Mouse (Mus musculus): Measurements from ENCODE around the gene Ormdl2. TPM values are rescaled to one million over a fixed set of nuclear protein-coding genes. Genes with fewer than 3 reads are reported as not detected.

The Ormdl2 gene
- total RNA-seq (2014; rRNA removed; ENCODE audit: low replicate concordance) (27.6 and 32.1 TPM in 2 replicates), polyA plus RNA-seq (2015; fragmentation: Nextera tagmentation; extraction: Ambion mirVana) (20.2 and 26.7 TPM in 2 replicates)

DNA sequence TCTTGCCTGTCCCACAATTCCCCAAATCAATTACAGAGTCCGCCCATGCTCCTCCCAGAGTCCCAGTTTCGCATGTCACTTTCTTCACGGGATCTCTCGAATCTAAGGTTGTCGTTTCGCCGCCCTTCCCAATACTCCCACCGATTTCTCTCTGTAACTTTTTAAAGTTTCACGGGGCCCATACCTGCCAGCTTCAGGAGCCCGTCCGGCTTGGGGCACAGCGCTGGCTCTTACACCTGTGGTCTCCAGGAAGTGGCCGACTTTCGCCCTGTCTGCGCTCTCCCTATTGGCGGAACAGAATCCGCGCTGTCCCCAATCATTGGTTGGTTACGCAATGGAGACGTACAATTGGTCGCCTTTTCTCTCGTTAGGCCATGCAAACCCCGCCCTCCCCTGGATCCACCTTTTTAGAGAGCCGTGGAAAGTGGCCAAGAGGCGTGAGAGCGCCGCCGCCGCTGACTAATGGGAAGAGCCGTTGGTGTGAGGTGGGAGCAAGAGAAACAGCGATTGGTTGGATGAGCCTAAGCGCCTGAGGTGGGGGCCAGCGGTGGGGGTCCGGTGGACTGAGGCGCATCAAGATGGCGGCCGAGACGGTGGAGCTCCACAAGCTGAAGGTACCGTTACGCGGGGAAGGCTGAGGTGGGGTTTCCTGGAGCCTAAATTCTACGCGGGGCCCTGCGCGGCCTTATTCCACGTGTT, at the start of gene Ormdl2:
Gene Ormdl2, minus strand, starts transcription at position 288 of the 699 bp plus-strand sequence.
- DNase-seq (ENCODE audit: low spot score) (peak; percentile 100), ATAC-seq (ENCODE audit: insufficient read depth, low read depth) (peak; percentile 99)
- Histone ChIP-seq H3K4me2 (ENCODE audit: low read depth, low read length) (peak within 1 kb of the TSS; percentile 69), H3K9ac (replicated peaks; ENCODE audit: low read depth, low read length) (peak within 1 kb of the TSS; percentile 76), H3K9me3 (replicated peaks; ENCODE audit: control insufficient read depth, low read length) (no peaks in the 10 kb centered on the region), H3K4me3 (ENCODE audit: low read depth, low read length) (peak within 1 kb of the TSS; percentile 83), H3K27me3 (ENCODE audit: control insufficient read depth, insufficient read depth, low read length) (no peaks in the 10 kb centered on the region), H3K27ac (ENCODE audit: low read depth) (peak within 1 kb of the TSS; percentile 59; the same call in 1 of the 2 replicates), H3K4me1 (ENCODE audit: control insufficient read depth, insufficient read depth) (peaks cover 10% of the 10 kb centered on the region), H3K36me3 (replicated peaks; ENCODE audit: control insufficient read depth, insufficient read depth, low read length) (peaks cover 35% of the 10 kb centered on the region)
- 0% methylated on average over 46 of the region's 46 CpGs for WGBS
- TF ChIP-seq CTCF (IDR thresholded peaks at IDR 0.05; ENCODE audit: low read depth) (no peak), EP300 (IDR thresholded peaks at IDR 0.05; ENCODE audit: low read depth) (peak; percentile 99)

DNA sequence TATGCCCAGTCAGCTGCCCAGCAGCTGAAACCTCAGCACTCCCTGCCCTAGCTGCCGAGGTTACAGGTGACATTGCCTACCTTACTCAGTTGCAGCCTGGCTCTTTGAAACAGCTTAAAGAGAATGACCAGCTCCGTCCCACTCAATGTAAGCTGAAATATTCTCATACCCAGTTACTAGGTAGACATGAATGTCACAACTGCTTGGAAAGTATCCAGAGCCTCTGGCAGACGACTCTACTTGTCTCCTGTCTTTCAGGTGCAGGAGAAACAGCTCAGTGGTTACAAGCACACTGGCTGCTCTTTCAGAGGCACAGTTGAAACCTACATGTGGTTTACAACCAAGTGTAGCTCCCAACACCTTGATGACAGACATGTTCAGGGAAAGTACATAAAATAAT, 48.9 kb upstream of the Ormdl2 start:
- no peaks in the 10 kb centered on the region for H3K27me3 ChIP-seq (ENCODE audit: control insufficient read depth, insufficient read depth, low read length)
- no peak overlapping the region for H3K4me2 ChIP-seq (ENCODE audit: low read depth, low read length)
- DNase-seq (ENCODE audit: low spot score) (no peak), ATAC-seq (ENCODE audit: insufficient read depth, low read depth) (no peak)
- H3K9me3 ChIP-seq (replicated peaks; ENCODE audit: control insufficient read depth, low read length), result no peaks in the 10 kb centered on the region
- H3K27ac ChIP-seq (ENCODE audit: low read depth), result no peak overlapping the region
- H3K9ac ChIP-seq (replicated peaks; ENCODE audit: low read depth, low read length), result no peak overlapping the region
- TF ChIP-seq EP300 (IDR thresholded peaks at IDR 0.05; ENCODE audit: low read depth) (no peak), CTCF (IDR thresholded peaks at IDR 0.05; ENCODE audit: low read depth) (no peak)
- no peaks in the 10 kb centered on the region for H3K4me1 ChIP-seq (ENCODE audit: control insufficient read depth, insufficient read depth)
- 69% methylated on average over 3 of the region's 3 CpGs for WGBS
- H3K36me3 ChIP-seq (replicated peaks; ENCODE audit: control insufficient read depth, insufficient read depth, low read length), result peaks cover 72% of the 10 kb centered on the region
- no peak overlapping the region for H3K4me3 ChIP-seq (ENCODE audit: low read depth, low read length)

DNA sequence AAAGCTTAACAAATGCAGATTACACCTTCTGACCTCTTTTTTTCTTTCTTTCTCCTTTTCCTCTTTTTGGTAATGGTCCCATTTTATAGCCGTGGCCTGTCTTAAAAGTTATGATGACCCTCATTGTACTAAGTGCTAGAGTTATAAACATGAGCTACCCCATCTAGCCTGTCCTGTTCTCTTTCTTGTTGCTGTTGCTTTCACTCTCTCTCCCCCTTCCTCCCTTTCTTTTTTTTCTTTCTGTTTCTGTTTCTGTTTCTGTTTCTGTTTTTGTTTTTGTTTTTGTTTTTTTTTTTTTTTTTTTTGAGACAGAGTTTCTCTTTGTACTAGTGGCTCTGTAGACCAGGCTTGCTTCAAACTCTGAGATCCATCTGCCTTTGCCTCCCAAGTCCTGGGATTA, 45.1 kb upstream of the Ormdl2 start:
- 96% methylated on average over 1 of the region's 1 CpGs for WGBS

DNA sequence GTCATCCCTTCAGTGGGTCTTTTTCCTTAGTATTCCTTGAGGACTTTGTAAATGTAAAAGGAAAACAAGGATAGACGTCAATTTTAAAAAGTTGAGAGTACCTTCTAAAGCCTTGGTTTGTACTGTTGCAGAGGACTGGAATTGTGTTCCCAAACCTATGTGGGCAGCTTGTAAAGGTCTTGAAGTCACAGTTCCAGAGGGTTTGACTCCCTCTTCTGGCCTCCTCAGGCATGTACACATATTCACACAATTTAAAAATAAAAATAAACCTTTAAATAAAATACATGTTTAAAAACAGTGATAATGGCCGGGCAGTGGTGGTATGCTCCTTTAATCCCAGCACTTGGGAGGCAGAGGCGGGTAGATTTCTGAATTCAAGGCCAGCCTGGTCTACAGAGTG, 44.6 kb upstream of the Ormdl2 start:
- no peak for DNase-seq (ENCODE audit: low spot score)
- TF ChIP-seq EP300 (IDR thresholded peaks at IDR 0.05; ENCODE audit: low read depth) (no peak), CTCF (IDR thresholded peaks at IDR 0.05; ENCODE audit: low read depth) (peak; percentile 32; the same call in 1 of the 2 replicates)

More for the DNA sequence above, 45.1 kb upstream of the Ormdl2 start:
- TF ChIP-seq CTCF (IDR thresholded peaks at IDR 0.05; ENCODE audit: low read depth) (no peak), EP300 (IDR thresholded peaks at IDR 0.05; ENCODE audit: low read depth) (no peak)
- H3K9me3 ChIP-seq (replicated peaks; ENCODE audit: control insufficient read depth, low read length), result no peaks in the 10 kb centered on the region
- H3K9ac ChIP-seq (replicated peaks; ENCODE audit: low read depth, low read length), result no peak overlapping the region
- peaks cover 58% of the 10 kb centered on the region for H3K36me3 ChIP-seq (replicated peaks; ENCODE audit: control insufficient read depth, insufficient read depth, low read length)
- ATAC-seq (ENCODE audit: insufficient read depth, low read depth) (no peak), DNase-seq (ENCODE audit: low spot score) (no peak)
- no peak overlapping the region for H3K27ac ChIP-seq (ENCODE audit: low read depth)
- no peak overlapping the region for H3K4me2 ChIP-seq (ENCODE audit: low read depth, low read length)
- no peak overlapping the region for H3K4me3 ChIP-seq (ENCODE audit: low read depth, low read length)
- no peaks in the 10 kb centered on the region for H3K27me3 ChIP-seq (ENCODE audit: control insufficient read depth, insufficient read depth, low read length)
- H3K4me1 ChIP-seq (ENCODE audit: control insufficient read depth, insufficient read depth), result no peaks in the 10 kb centered on the region

DNA sequence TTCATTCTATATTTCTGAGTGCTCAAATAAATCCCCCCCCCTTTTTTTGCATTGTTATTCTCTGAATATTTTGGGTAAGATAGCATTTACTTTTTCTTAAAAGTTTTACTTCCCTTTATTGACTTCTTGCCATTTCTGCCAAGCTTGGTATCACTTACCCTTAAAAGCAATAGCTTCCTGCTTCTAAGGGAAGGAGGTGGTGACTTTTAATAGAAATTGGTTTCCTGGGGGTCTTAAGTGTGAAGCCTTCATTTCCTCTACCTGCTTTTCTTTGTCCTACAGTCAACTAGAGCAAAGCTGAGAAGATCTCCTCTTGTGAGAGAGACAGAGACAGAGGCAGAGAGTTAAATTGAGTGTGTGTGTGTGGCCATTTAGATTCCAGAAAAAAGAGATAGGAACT, 39.7 kb upstream of the Ormdl2 start:
- H3K4me3 ChIP-seq (ENCODE audit: low read depth, low read length), result no peak overlapping the region
- peaks cover 46% of the 10 kb centered on the region for H3K36me3 ChIP-seq (replicated peaks; ENCODE audit: control insufficient read depth, insufficient read depth, low read length)
- ATAC-seq (ENCODE audit: insufficient read depth, low read depth), result no peak
- H3K4me2 ChIP-seq (ENCODE audit: low read depth, low read length), result no peak overlapping the region
- no peak overlapping the region for H3K27ac ChIP-seq (ENCODE audit: low read depth)
- no peaks in the 10 kb centered on the region for H3K4me1 ChIP-seq (ENCODE audit: control insufficient read depth, insufficient read depth)
- H3K9ac ChIP-seq (replicated peaks; ENCODE audit: low read depth, low read length), result no peak overlapping the region
- DNase-seq (ENCODE audit: low spot score), result no peak
- no peaks in the 10 kb centered on the region for H3K27me3 ChIP-seq (ENCODE audit: control insufficient read depth, insufficient read depth, low read length)
- H3K9me3 ChIP-seq (replicated peaks; ENCODE audit: control insufficient read depth, low read length), result no peaks in the 10 kb centered on the region
- TF ChIP-seq CTCF (IDR thresholded peaks at IDR 0.05; ENCODE audit: low read depth) (no peak), EP300 (IDR thresholded peaks at IDR 0.05; ENCODE audit: low read depth) (no peak)

More for the DNA sequence above, 44.6 kb upstream of the Ormdl2 start:
- no peaks in the 10 kb centered on the region for H3K4me1 ChIP-seq (ENCODE audit: control insufficient read depth, insufficient read depth)
- 72% methylated on average over 3 of the region's 3 CpGs for WGBS
- peaks cover 54% of the 10 kb centered on the region for H3K36me3 ChIP-seq (replicated peaks; ENCODE audit: control insufficient read depth, insufficient read depth, low read length)
- H3K4me2 ChIP-seq (ENCODE audit: low read depth, low read length), result no peak overlapping the region
- H3K4me3 ChIP-seq (ENCODE audit: low read depth, low read length), result no peak overlapping the region
- no peaks in the 10 kb centered on the region for H3K27me3 ChIP-seq (ENCODE audit: control insufficient read depth, insufficient read depth, low read length)
- H3K27ac ChIP-seq (ENCODE audit: low read depth), result no peak overlapping the region
- ATAC-seq (ENCODE audit: insufficient read depth, low read depth), result no peak
- H3K9ac ChIP-seq (replicated peaks; ENCODE audit: low read depth, low read length), result no peak overlapping the region
- H3K9me3 ChIP-seq (replicated peaks; ENCODE audit: control insufficient read depth, low read length), result no peaks in the 10 kb centered on the region

Measured in heart, postnatal 0 days (tissue).